Mouse (Mus musculus) embryo, embryonic 11 days (tissue): Measurements from ENCODE around the gene Irgm2.
"Not testable (repeated sequence)": the region's sequence is repeated elsewhere in the genome, so short reads cannot be mapped to it uniquely, and the experiment has no call there.

Experiments used
- DNase-seq: peaks from one replicate; pipeline ENCODE4 v3.0.0-alpha.2; 2015

Gene Irgm2

GRCm38 (mm10) chr11:58214391-58215048 lies 15.1 kb downstream of the Irgm2 start:
- DNase-seq, result peak; percentile 61

- not testable (repeated sequence) for DNase-seq
These were observed 15.6 kb downstream of the Irgm2 start for GRCm38 (mm10) chr11:58215049-58215430.

- no peak for DNase-seq
These were observed 16.4 kb downstream of the Irgm2 start for GRCm38 (mm10) chr11:58215814-58216213.

- no peak for DNase-seq
These were observed 17.4 kb downstream of the Irgm2 start for GRCm38 (mm10) chr11:58216823-58217222.

GRCm38 (mm10) chr11:58223751-58224150 lies 24.3 kb downstream of the Irgm2 start:
- DNase-seq, result no peak

- DNase-seq, result no peak
These were observed 24.9 kb downstream of the Irgm2 start for GRCm38 (mm10) chr11:58224313-58224712.

- DNase-seq, result not testable (repeated sequence)
These were observed 25.5 kb downstream of the Irgm2 start for GRCm38 (mm10) chr11:58224872-58225271.

GRCm38 (mm10) chr11:58225655-58226054 lies 26.2 kb downstream of the Irgm2 start:
- peak; percentile 83 for DNase-seq

- no peak for DNase-seq
These were observed 27.0 kb downstream of the Irgm2 start for GRCm38 (mm10) chr11:58226425-58226824.

GRCm38 (mm10) chr11:58228021-58228420 lies 28.6 kb downstream of the Irgm2 start:
- not testable (repeated sequence) for DNase-seq

GRCm38 (mm10) chr11:58230396-58230910 lies 31.0 kb downstream of the Irgm2 start:
- DNase-seq, result peak; percentile 9

GRCm38 (mm10) chr11:58231156-58231555 lies 31.7 kb downstream of the Irgm2 start:
- no peak for DNase-seq

GRCm38 (mm10) chr11:58234551-58234950 lies 35.1 kb downstream of the Irgm2 start:
- DNase-seq, result not testable (repeated sequence)

- DNase-seq, result peak; percentile 67
These were observed 35.7 kb downstream of the Irgm2 start for GRCm38 (mm10) chr11:58235152-58235551.

- DNase-seq, result peak; percentile 88
These were observed 39.7 kb downstream of the Irgm2 start for GRCm38 (mm10) chr11:58238840-58239791.

- no peak for DNase-seq
These were observed 47.9 kb downstream of the Irgm2 start for GRCm38 (mm10) chr11:58247294-58247693.

- DNase-seq, result no peak
These were observed 50.0 kb downstream of the Irgm2 start for GRCm38 (mm10) chr11:58249203-58249981.

- no peak for DNase-seq
These were observed 51.1 kb downstream of the Irgm2 start for GRCm38 (mm10) chr11:58250550-58250949.

GRCm38 (mm10) chr11:58254411-58254810 lies 55.0 kb downstream of the Irgm2 start:
- DNase-seq, result no peak

GRCm38 (mm10) chr11:58257816-58258215 lies 58.4 kb downstream of the Irgm2 start:
- DNase-seq, result no peak

GRCm38 (mm10) chr11:58260156-58260555 lies 60.7 kb downstream of the Irgm2 start:
- no peak for DNase-seq

GRCm38 (mm10) chr11:58261826-58262225 lies 62.4 kb downstream of the Irgm2 start:
- DNase-seq, result no peak

GRCm38 (mm10) chr11:58262336-58262735 lies 62.9 kb downstream of the Irgm2 start:
- DNase-seq, result no peak
